Mouse (Mus musculus) limb, embryonic 10.5 days (tissue): ENCODE results near the gene Rffl. TPM values are rescaled to one million over a fixed set of nuclear protein-coding genes. Genes with fewer than 3 reads are reported as not detected.
"Not testable (repeated sequence)": the region's sequence is repeated elsewhere in the genome, so short reads cannot be mapped to it uniquely, and the experiment has no call there.

ENCODE experiments used
- DNase-seq: peaks from one replicate; pipeline ENCODE4 v3.0.0-alpha.2; 2017; ENCODE audit warnings: low spot score
- H3K27ac ChIP-seq: fragments of 300-500 bp; sonication (generic); 2 replicates; pipeline ENCODE4 v1.5.1; 2016; ENCODE audit warnings: mild to moderate bottlenecking
- H3K27me3 ChIP-seq: fragments of 300-500 bp; sonication (generic); 2 replicates; pipeline ENCODE4 v1.6.1; 2016; ENCODE audit warnings: low read depth, mild to moderate bottlenecking; ENCODE audit not compliant: poor library complexity, severe bottlenecking
- H3K36me3 ChIP-seq: fragments of 300-500 bp; sonication (generic); 2 replicates; pipeline ENCODE4 v1.6.1; 2016; ENCODE audit warnings: mild to moderate bottlenecking, moderate library complexity
- H3K4me1 ChIP-seq: fragments of 300-500 bp; sonication (generic); 2 replicates; pipeline ENCODE4 v1.6.1; 2016
- H3K4me3 ChIP-seq: fragments of 300-500 bp; sonication (generic); 2 replicates; pipeline ENCODE4 v1.5.1; 2016; ENCODE audit warnings: mild to moderate bottlenecking, moderate library complexity
- H3K9me3 ChIP-seq: fragments of 300-500 bp; sonication (generic); replicated peaks from 2 replicates; pipeline ENCODE4 v1.6.1; 2016; ENCODE audit warnings: mild to moderate bottlenecking
- WGBS: fragments of 180-500 bp; shearing (Covaris S2); methylation state at CpG from one replicate; pipeline ENCODE4 v1.1.7; 2016; 5-methylcytosine and 5-hydroxymethylcytosine counted together
- polyA plus RNA-seq: library from polyadenylated mRNA; unstranded; fragments of >200 nt; fragmentation: Nextera tagmentation; extraction: Ambion mirVana; gene quantifications from 2 replicates; pipeline ENCODE4 v1.2.1, GENCODE M21; 2016

The Rffl gene
- polyA plus RNA-seq, 1 experiment from 2014 or later: 10.6 TPM

- peaks cover 20% of the 10 kb centered on the region for H3K4me1 ChIP-seq
- H3K9me3 ChIP-seq: no peaks in the 10 kb centered on the region
- no peak overlapping the region for H3K4me3 ChIP-seq
- WGBS: 87% methylated on average over 11 of the region's 11 CpGs
- no peak for DNase-seq
- no peaks in the 10 kb centered on the region for H3K27me3 ChIP-seq
- no peaks in the 10 kb centered on the region for H3K36me3 ChIP-seq
- no peak overlapping the region for H3K27ac ChIP-seq
Measured at GRCm38 (mm10) chr11:82852115-82852514, 18.9 kb downstream of the Rffl start.

- DNase-seq: no peak
- peaks cover 28% of the 10 kb centered on the region for H3K4me1 ChIP-seq
- no peaks in the 10 kb centered on the region for H3K36me3 ChIP-seq
- no peak overlapping the region for H3K27ac ChIP-seq
- H3K4me3 ChIP-seq: no peak overlapping the region
- H3K27me3 ChIP-seq: 0 out of 2 replicates have a peak, but pooled peaks cover 6% of the 10 kb centered on the region
- no peaks in the 10 kb centered on the region for H3K9me3 ChIP-seq
- WGBS: 68% methylated on average over 5 of the region's 5 CpGs
Measured at GRCm38 (mm10) chr11:82850259-82850658, 20.8 kb downstream of the Rffl start.

- DNase-seq: no peak
- H3K4me3 ChIP-seq: no peak overlapping the region
- peaks cover 11% of the 10 kb centered on the region; the same call in 1 of the 2 replicates for H3K27me3 ChIP-seq
- H3K4me1 ChIP-seq: peaks cover 31% of the 10 kb centered on the region
- H3K27ac ChIP-seq: no peak overlapping the region
- WGBS: 55% methylated on average over 6 of the region's 6 CpGs
- no peaks in the 10 kb centered on the region for H3K9me3 ChIP-seq
- H3K36me3 ChIP-seq: no peaks in the 10 kb centered on the region
Measured at GRCm38 (mm10) chr11:82847571-82848000, 23.4 kb downstream of the Rffl start.

GRCm38 (mm10) chr11:82846938-82847337 lies 24.1 kb downstream of the Rffl start:
- 81% methylated on average over 3 of the region's 3 CpGs for WGBS
- H3K36me3 ChIP-seq: no peaks in the 10 kb centered on the region
- peaks cover 11% of the 10 kb centered on the region; the same call in 1 of the 2 replicates for H3K27me3 ChIP-seq
- no peak overlapping the region for H3K4me3 ChIP-seq
- no peaks in the 10 kb centered on the region for H3K9me3 ChIP-seq
- H3K4me1 ChIP-seq: peaks cover 31% of the 10 kb centered on the region
- DNase-seq: no peak
- H3K27ac ChIP-seq: no peak overlapping the region

GRCm38 (mm10) chr11:82846079-82846436 lies 25.0 kb downstream of the Rffl start:
- H3K4me3 ChIP-seq: 0 out of 2 replicates have a peak overlapping the region, but pooled peaks have one; percentile 13
- peak overlapping the region; percentile 64 for H3K27ac ChIP-seq
- no peaks in the 10 kb centered on the region for H3K36me3 ChIP-seq
- DNase-seq: no peak
- H3K4me1 ChIP-seq: peaks cover 31% of the 10 kb centered on the region
- WGBS: 23% methylated on average over 4 of the region's 4 CpGs
- H3K27me3 ChIP-seq: peaks cover 11% of the 10 kb centered on the region; the same call in 1 of the 2 replicates
- H3K9me3 ChIP-seq: no peaks in the 10 kb centered on the region

GRCm38 (mm10) chr11:82845415-82846078 lies 25.5 kb downstream of the Rffl start:
- 0 out of 2 replicates have a peak overlapping the region, but pooled peaks have one; percentile 13 for H3K4me3 ChIP-seq
- peak overlapping the region; percentile 64 for H3K27ac ChIP-seq
- 35% methylated on average over 16 of the region's 16 CpGs for WGBS

GRCm38 (mm10) chr11:82844771-82845414 lies 26.1 kb downstream of the Rffl start:
- WGBS: 71% methylated on average over 11 of the region's 11 CpGs
- peaks cover 19% of the 10 kb centered on the region for H3K4me1 ChIP-seq
- H3K9me3 ChIP-seq: no peaks in the 10 kb centered on the region
- DNase-seq: no peak
- H3K4me3 ChIP-seq: no peak overlapping the region
- no peaks in the 10 kb centered on the region for H3K36me3 ChIP-seq
- peaks cover 11% of the 10 kb centered on the region; the same call in 1 of the 2 replicates for H3K27me3 ChIP-seq
- no peak overlapping the region for H3K27ac ChIP-seq

More at GRCm38 (mm10) chr11:82845415-82846078, 25.5 kb downstream of the Rffl start:
- Histone ChIP-seq H3K36me3 (no peaks in the 10 kb centered on the region), H3K9me3 (no peaks in the 10 kb centered on the region), H3K4me1 (peaks cover 26% of the 10 kb centered on the region), H3K27me3 (peaks cover 11% of the 10 kb centered on the region; the same call in 1 of the 2 replicates)
- peak; percentile 38 for DNase-seq

GRCm38 (mm10) chr11:82838511-82838910 lies 32.5 kb downstream of the Rffl start:
- Histone ChIP-seq H3K9me3 (no peaks in the 10 kb centered on the region), H3K36me3 (no peaks in the 10 kb centered on the region), H3K27me3 (no peaks in the 10 kb centered on the region), H3K4me1 (peaks cover 37% of the 10 kb centered on the region), H3K4me3 (no peak overlapping the region), H3K27ac (no peak overlapping the region)
- DNase-seq: no peak
- 65% methylated on average over 5 of the region's 5 CpGs for WGBS

GRCm38 (mm10) chr11:82837848-82838247 lies 33.2 kb downstream of the Rffl start:
- H3K27ac ChIP-seq: peak overlapping the region; percentile 40; the same call in 1 of the 2 replicates
- H3K27me3 ChIP-seq: no peaks in the 10 kb centered on the region
- H3K4me1 ChIP-seq: peaks cover 37% of the 10 kb centered on the region
- no peaks in the 10 kb centered on the region for H3K9me3 ChIP-seq
- 72% methylated on average over 7 of the region's 7 CpGs for WGBS
- no peak for DNase-seq
- no peak overlapping the region for H3K4me3 ChIP-seq
- no peaks in the 10 kb centered on the region for H3K36me3 ChIP-seq

GRCm38 (mm10) chr11:82837192-82837591 lies 33.8 kb downstream of the Rffl start:
- 58% methylated on average over 7 of the region's 7 CpGs for WGBS
- no peaks in the 10 kb centered on the region for H3K36me3 ChIP-seq
- H3K4me1 ChIP-seq: peaks cover 37% of the 10 kb centered on the region
- no peak for DNase-seq
- no peak overlapping the region for H3K4me3 ChIP-seq
- H3K27ac ChIP-seq: no peak overlapping the region
- H3K9me3 ChIP-seq: no peaks in the 10 kb centered on the region
- no peaks in the 10 kb centered on the region for H3K27me3 ChIP-seq

- no peak for DNase-seq
- Histone ChIP-seq H3K36me3 (no peaks in the 10 kb centered on the region), H3K27me3 (no peaks in the 10 kb centered on the region), H3K4me1 (peaks cover 49% of the 10 kb centered on the region), H3K9me3 (no peaks in the 10 kb centered on the region), H3K27ac (peak overlapping the region; percentile 46; the same call in 1 of the 2 replicates), H3K4me3 (no peak overlapping the region)
- 71% methylated on average over 11 of the region's 11 CpGs for WGBS
Measured at GRCm38 (mm10) chr11:82835616-82836432, 35.2 kb downstream of the Rffl start.

GRCm38 (mm10) chr11:82834359-82834758 lies 36.7 kb downstream of the Rffl start:
- WGBS: 89% methylated on average over 7 of the region's 7 CpGs
- not testable (repeated sequence) for H3K27me3 ChIP-seq, DNase-seq, H3K27ac ChIP-seq, H3K36me3 ChIP-seq, H3K9me3 ChIP-seq, H3K4me3 ChIP-seq
- H3K4me1 ChIP-seq: peaks cover 51% of the 10 kb centered on the region
